Mouse (Mus musculus) limb, embryonic 10.5 days (tissue): ENCODE measurements around the gene Plekhs1. TPM values are rescaled to one million over a fixed set of nuclear protein-coding genes. Genes with fewer than 3 reads are reported as not detected.

ENCODE experiments used
- DNase-seq: peaks from one replicate; pipeline ENCODE4 v3.0.0-alpha.2; 2017; ENCODE audit warnings: low spot score
- H3K27ac ChIP-seq: fragments of 300-500 bp; sonication (generic); 2 replicates; pipeline ENCODE4 v1.5.1; 2016; ENCODE audit warnings: mild to moderate bottlenecking
- H3K27me3 ChIP-seq: fragments of 300-500 bp; sonication (generic); 2 replicates; pipeline ENCODE4 v1.6.1; 2016; ENCODE audit warnings: low read depth, mild to moderate bottlenecking; ENCODE audit not compliant: poor library complexity, severe bottlenecking
- H3K36me3 ChIP-seq: fragments of 300-500 bp; sonication (generic); 2 replicates; pipeline ENCODE4 v1.6.1; 2016; ENCODE audit warnings: mild to moderate bottlenecking, moderate library complexity
- H3K4me1 ChIP-seq: fragments of 300-500 bp; sonication (generic); 2 replicates; pipeline ENCODE4 v1.6.1; 2016
- H3K4me3 ChIP-seq: fragments of 300-500 bp; sonication (generic); 2 replicates; pipeline ENCODE4 v1.5.1; 2016; ENCODE audit warnings: mild to moderate bottlenecking, moderate library complexity
- H3K9me3 ChIP-seq: fragments of 300-500 bp; sonication (generic); replicated peaks from 2 replicates; pipeline ENCODE4 v1.6.1; 2016; ENCODE audit warnings: mild to moderate bottlenecking
- WGBS: fragments of 180-500 bp; shearing (Covaris S2); methylation state at CpG from one replicate; pipeline ENCODE4 v1.1.7; 2016; 5-methylcytosine and 5-hydroxymethylcytosine counted together
- polyA plus RNA-seq: library from polyadenylated mRNA; unstranded; fragments of >200 nt; fragmentation: Nextera tagmentation; extraction: Ambion mirVana; gene quantifications from 2 replicates; pipeline ENCODE4 v1.2.1, GENCODE M21; 2016

Plekhs1 gene
- 0.10 and 0.21 TPM in 2 replicates for polyA plus RNA-seq

GRCm38 (mm10) chr19:56461522-56462101 lies at the start of gene Plekhs1:
TSS of gene Plekhs1 (plus strand) at chr19:56461640.
- Histone ChIP-seq H3K36me3 (no peaks in the 10 kb centered on the region), H3K9me3 (no peaks in the 10 kb centered on the region), H3K27ac (no peak within 1 kb of the TSS), H3K27me3 (no peaks in the 10 kb centered on the region), H3K4me1 (no peaks in the 10 kb centered on the region), H3K4me3 (no peak within 1 kb of the TSS)
- no peak for DNase-seq
- 68% methylated on average over 10 of the region's 10 CpGs for WGBS

GRCm38 (mm10) chr19:56418404-56418803 lies 43.0 kb upstream of the Plekhs1 start:
- no peaks in the 10 kb centered on the region for H3K9me3 ChIP-seq
- H3K4me3 ChIP-seq = no peak overlapping the region
- DNase-seq = no peak
- WGBS = 85% methylated on average over 4 of the region's 4 CpGs
- peaks cover 20% of the 10 kb centered on the region for H3K4me1 ChIP-seq
- H3K27me3 ChIP-seq = no peaks in the 10 kb centered on the region
- H3K27ac ChIP-seq = no peak overlapping the region
- no peaks in the 10 kb centered on the region for H3K36me3 ChIP-seq

GRCm38 (mm10) chr19:56419452-56419851 lies 42.0 kb upstream of the Plekhs1 start:
- DNase-seq = peak; percentile 58
- Histone ChIP-seq H3K4me1 (peaks cover 27% of the 10 kb centered on the region), H3K36me3 (no peaks in the 10 kb centered on the region), H3K27me3 (no peaks in the 10 kb centered on the region), H3K4me3 (no peak overlapping the region), H3K27ac (no peak overlapping the region), H3K9me3 (no peaks in the 10 kb centered on the region)
- 63% methylated on average over 9 of the region's 9 CpGs for WGBS

GRCm38 (mm10) chr19:56420345-56420744 lies 41.1 kb upstream of the Plekhs1 start:
- Histone ChIP-seq H3K36me3 (no peaks in the 10 kb centered on the region), H3K4me1 (peaks cover 28% of the 10 kb centered on the region), H3K9me3 (no peaks in the 10 kb centered on the region), H3K27ac (no peak overlapping the region), H3K27me3 (no peaks in the 10 kb centered on the region), H3K4me3 (no peak overlapping the region)
- no peak for DNase-seq
- 93% methylated on average over 3 of the region's 3 CpGs for WGBS

GRCm38 (mm10) chr19:56422476-56423338 lies 38.7 kb upstream of the Plekhs1 start:
- peak overlapping the region; percentile 53; the same call in 1 of the 2 replicates for H3K27ac ChIP-seq
- no peaks in the 10 kb centered on the region for H3K9me3 ChIP-seq
- H3K36me3 ChIP-seq = no peaks in the 10 kb centered on the region; the same call in 1 of the 2 replicates
- peaks cover 33% of the 10 kb centered on the region for H3K4me1 ChIP-seq
- 35% methylated on average over 14 of the region's 14 CpGs for WGBS
- peak; percentile 87 for DNase-seq
- H3K4me3 ChIP-seq = no peak overlapping the region
- H3K27me3 ChIP-seq = no peaks in the 10 kb centered on the region

- H3K9me3 ChIP-seq = no peaks in the 10 kb centered on the region
- H3K4me3 ChIP-seq = no peak overlapping the region
- no peak overlapping the region for H3K27ac ChIP-seq
- 70% methylated on average over 12 of the region's 12 CpGs for WGBS
- no peak for DNase-seq
- H3K36me3 ChIP-seq = no peaks in the 10 kb centered on the region; the same call in 1 of the 2 replicates
- peaks cover 33% of the 10 kb centered on the region for H3K4me1 ChIP-seq
- no peaks in the 10 kb centered on the region for H3K27me3 ChIP-seq
Measured at GRCm38 (mm10) chr19:56423370-56423769, 38.1 kb upstream of the Plekhs1 start.

GRCm38 (mm10) chr19:56424606-56425395 lies 36.6 kb upstream of the Plekhs1 start:
- Histone ChIP-seq H3K4me1 (peaks cover 26% of the 10 kb centered on the region), H3K9me3 (no peaks in the 10 kb centered on the region), H3K27me3 (no peaks in the 10 kb centered on the region), H3K4me3 (no peak overlapping the region), H3K27ac (no peak overlapping the region), H3K36me3 (no peaks in the 10 kb centered on the region; the same call in 1 of the 2 replicates)
- DNase-seq = no peak
- WGBS = 87% methylated on average over 17 of the region's 17 CpGs

GRCm38 (mm10) chr19:56425492-56425891 lies 35.9 kb upstream of the Plekhs1 start:
- H3K4me1 ChIP-seq = peaks cover 29% of the 10 kb centered on the region
- no peak for DNase-seq
- no peaks in the 10 kb centered on the region for H3K9me3 ChIP-seq
- no peak overlapping the region for H3K4me3 ChIP-seq
- H3K27me3 ChIP-seq = no peaks in the 10 kb centered on the region
- peak overlapping the region; percentile 12; the same call in 1 of the 2 replicates for H3K27ac ChIP-seq
- no peaks in the 10 kb centered on the region; the same call in 1 of the 2 replicates for H3K36me3 ChIP-seq
- 79% methylated on average over 9 of the region's 9 CpGs for WGBS

- DNase-seq = no peak
- H3K27ac ChIP-seq = no peak overlapping the region
- 77% methylated on average over 8 of the region's 8 CpGs for WGBS
- peaks cover 14% of the 10 kb centered on the region; the same call in 1 of the 2 replicates for H3K36me3 ChIP-seq
- no peak overlapping the region for H3K4me3 ChIP-seq
- H3K4me1 ChIP-seq = peaks cover 12% of the 10 kb centered on the region
- H3K27me3 ChIP-seq = no peaks in the 10 kb centered on the region
- no peaks in the 10 kb centered on the region for H3K9me3 ChIP-seq
Measured at GRCm38 (mm10) chr19:56430369-56430768, 31.1 kb upstream of the Plekhs1 start.

GRCm38 (mm10) chr19:56432706-56433105 lies 28.7 kb upstream of the Plekhs1 start:
- H3K27me3 ChIP-seq = no peaks in the 10 kb centered on the region
- no peak for DNase-seq
- WGBS = 89% methylated on average over 10 of the region's 10 CpGs
- peaks cover 32% of the 10 kb centered on the region for H3K36me3 ChIP-seq
- H3K4me3 ChIP-seq = no peak overlapping the region
- H3K4me1 ChIP-seq = peaks cover 7% of the 10 kb centered on the region
- no peaks in the 10 kb centered on the region for H3K9me3 ChIP-seq
- no peak overlapping the region for H3K27ac ChIP-seq

- Histone ChIP-seq H3K27ac (no peak overlapping the region), H3K9me3 (no peaks in the 10 kb centered on the region), H3K36me3 (peaks cover 33% of the 10 kb centered on the region), H3K27me3 (no peaks in the 10 kb centered on the region), H3K4me1 (peaks cover 7% of the 10 kb centered on the region), H3K4me3 (no peak overlapping the region)
- WGBS = 90% methylated on average over 7 of the region's 7 CpGs
- DNase-seq = no peak
Measured at GRCm38 (mm10) chr19:56433581-56433980, 27.9 kb upstream of the Plekhs1 start.

GRCm38 (mm10) chr19:56436380-56436779 lies 25.1 kb upstream of the Plekhs1 start:
- Histone ChIP-seq H3K27ac (no peak overlapping the region), H3K9me3 (no peaks in the 10 kb centered on the region), H3K36me3 (peaks cover 43% of the 10 kb centered on the region), H3K27me3 (no peaks in the 10 kb centered on the region), H3K4me3 (no peak overlapping the region), H3K4me1 (no peaks in the 10 kb centered on the region)
- no peak for DNase-seq
- WGBS = 92% methylated on average over 13 of the region's 13 CpGs
